Mouse (Mus musculus): Measurements from ENCODE around the gene Anxa11. TPM values are rescaled to one million over a fixed set of nuclear protein-coding genes. Genes with fewer than 3 reads are reported as not detected.

Gene Anxa11
- total and polyA plus RNA-seq, 3 experiments, result 7.6 to 40.5 TPM; not detected in 1

DNA sequence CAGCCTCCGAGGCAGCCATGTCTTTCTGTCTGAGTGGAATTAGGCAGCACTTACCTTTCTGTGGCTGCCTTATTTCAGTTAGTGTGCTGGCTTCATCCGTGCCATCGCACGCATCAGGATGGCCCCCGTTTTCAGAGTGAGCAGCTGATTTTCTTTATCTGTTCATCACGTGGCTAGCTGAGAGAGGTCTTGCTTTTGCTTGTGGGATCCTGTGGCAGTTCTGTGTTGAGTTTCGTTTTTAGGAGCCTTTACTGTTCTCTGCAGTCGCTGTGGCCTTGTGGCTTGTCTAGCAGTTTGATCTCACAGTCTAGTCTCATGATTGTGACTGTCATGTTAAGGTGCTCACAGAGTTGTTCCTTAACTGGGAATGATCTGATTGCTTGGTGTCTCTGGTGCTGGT lies 16.0 kb downstream of the Anxa11 start (continued):
- no peak for TF ChIP-seq ZC3H11A (IDR thresholded peaks at IDR 0.05; ENCODE audit: low read depth, low read length)

DNA sequence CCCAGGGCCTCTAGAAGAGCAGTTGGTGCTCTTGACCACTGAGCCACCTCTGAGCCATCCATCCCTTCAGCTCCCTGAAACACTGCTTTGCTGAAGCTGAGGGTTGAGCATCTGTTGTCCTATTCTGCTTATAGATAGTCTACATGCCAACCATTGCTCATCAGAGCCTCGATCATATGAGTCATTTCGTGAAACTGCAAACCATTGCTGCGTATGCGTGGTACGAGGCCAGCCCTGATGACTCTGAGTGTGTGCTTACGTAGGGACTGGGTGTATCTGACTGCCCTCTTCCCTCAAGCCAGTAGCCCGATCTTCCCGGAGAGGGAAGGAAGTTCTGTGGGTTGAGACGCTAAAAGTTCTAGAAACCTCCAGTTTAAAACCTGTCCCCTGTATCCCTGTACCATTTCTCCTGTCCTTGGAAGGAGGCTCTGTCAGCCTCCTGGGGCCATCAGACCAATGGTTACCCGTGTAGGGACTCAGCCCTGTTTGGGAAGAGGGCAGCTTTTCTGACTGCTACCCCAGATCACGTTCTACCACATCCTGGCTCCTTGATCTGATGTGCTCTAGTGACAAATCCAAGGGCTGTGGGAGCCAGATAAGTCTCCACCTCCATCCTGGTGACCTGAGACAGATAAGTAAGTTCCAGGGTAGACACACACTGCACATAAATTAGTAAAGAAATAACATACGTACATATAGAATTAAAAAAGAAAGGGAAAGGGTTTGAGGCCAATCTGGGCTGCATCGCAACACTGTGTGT lies 20.0 kb downstream of the Anxa11 start:
- Histone ChIP-seq H3K9ac (ENCODE audit: control insufficient read depth, low read depth, low read length, poor library complexity, severe bottlenecking) (peak overlapping the region; percentile 34), H3K4me3 (ENCODE audit: control insufficient read depth in 1 of 2, insufficient read depth in 1 of 2, low read depth in 2 of 2, low read length in 2 of 2) (peak overlapping the region; percentile 20 to 48; a peak in 3 of 4 replicates), H3K36me3 (ENCODE audit: control insufficient read depth in 1 of 2, insufficient read depth in 2 of 2, low read length in 2 of 2) (peaks cover 0 to 28% of the 10 kb centered on the region in 2 experiments; a peak in 2 of 4 replicates), H3K79me2 (ENCODE audit: control insufficient read depth, insufficient read depth, low read length, poor library complexity) (no peaks in the 10 kb centered on the region), H3K4me1 (ENCODE audit: control insufficient read depth in 1 of 2, insufficient read depth in 2 of 2, low read length in 2 of 2) (peaks cover 15 to 36% of the 10 kb centered on the region in 2 experiments), H3K27ac (ENCODE audit: control insufficient read depth, low read depth, low read length) (peak overlapping the region; percentile 78), H3K9me3 (replicated peaks; ENCODE audit: insufficient read depth, low read length) (no peaks in the 10 kb centered on the region), H3K27me3 (ENCODE audit: control insufficient read depth in 1 of 2, insufficient read depth in 2 of 2, low read length in 2 of 2) (no peaks in the 10 kb centered on the region)
- TF ChIP-seq E2F4 (IDR thresholded peaks at IDR 0.05; ENCODE audit: borderline replicate concordance, low read depth, low read length) (no peak), NRF1 (IDR thresholded peaks at IDR 0.05; ENCODE audit: insufficient read depth, low read depth, low read length, poor library complexity, severe bottlenecking) (peak; percentile 47; the same call in 1 of the 2 replicates), GATA1 (IDR thresholded peaks at IDR 0.05; ENCODE audit: low read depth, low read length) (peak; percentile 83), MAFK (IDR thresholded peaks at IDR 0.05; ENCODE audit: borderline replicate concordance, low read depth, low read length) (no peak), EP300 (IDR thresholded peaks at IDR 0.05; ENCODE audit: low read depth in 1 of 2, low read length in 2 of 2) (peak; percentile 69 to 84), MAX (IDR thresholded peaks at IDR 0.05; ENCODE audit: low read length) (0 out of 2 replicates have a peak, but pooled peaks have one; percentile 32), TBP (IDR thresholded peaks at IDR 0.05; ENCODE audit: low read depth, low read length) (no peak), UBTF (IDR thresholded peaks at IDR 0.05; ENCODE audit: borderline replicate concordance, insufficient read depth, low read depth, low read length) (no peak), ETS1 (IDR thresholded peaks at IDR 0.05; ENCODE audit: low read depth, low read length) (peak; percentile 46; the same call in 1 of the 2 replicates), TCF12 (IDR thresholded peaks at IDR 0.05; ENCODE audit: low read depth, low read length) (peak; percentile 83), ZNF384 (IDR thresholded peaks at IDR 0.05; ENCODE audit: low read depth, low read length) (no peak), MYC (IDR thresholded peaks at IDR 0.05; ENCODE audit: low read depth, low read length) (no peak), RAD21 (IDR thresholded peaks at IDR 0.05; ENCODE audit: low read depth, low read length) (no peak), ZMIZ1 (IDR thresholded peaks at IDR 0.05; ENCODE audit: low read depth, low read length) (no peak), USF1 (IDR thresholded peaks at IDR 0.05; ENCODE audit: low read depth, low read length) (no peak), GABPA (IDR thresholded peaks at IDR 0.05; ENCODE audit: low read depth, low read length) (no peak), POLR2AphosphoS2 (IDR thresholded peaks at IDR 0.05; ENCODE audit: low read length) (no peak), MXI1 (IDR thresholded peaks at IDR 0.05; ENCODE audit: low read depth, low read length) (peak; percentile 23; the same call in 1 of the 2 replicates), BHLHE40 (IDR thresholded peaks at IDR 0.05; ENCODE audit: borderline replicate concordance, low read depth, low read length) (peak; percentile 96), MYB (IDR thresholded peaks at IDR 0.05; ENCODE audit: low read depth, low read length) (no peak), SIN3A (IDR thresholded peaks at IDR 0.05; ENCODE audit: low read length) (peak; percentile 31; the same call in 1 of the 2 replicates), KAT2A (conservative IDR thresholded peaks at IDR 0.05; ENCODE audit: low read depth, low read length) (no peak), ZC3H11A (IDR thresholded peaks at IDR 0.05; ENCODE audit: low read depth, low read length) (no peak), POLR2AphosphoS5 (IDR thresholded peaks at IDR 0.05; ENCODE audit: borderline replicate concordance, low read depth, low read length) (no peak), MEF2A (IDR thresholded peaks at IDR 0.05; ENCODE audit: extremely low read depth, insufficient replicate concordance, low read depth, low read length, poor library complexity, severe bottlenecking) (no peak), NELFE (IDR thresholded peaks at IDR 0.05; ENCODE audit: low read depth, low read length) (no peak), MAZ (IDR thresholded peaks at IDR 0.05; ENCODE audit: low read depth, low read length) (no peak), HCFC1 (IDR thresholded peaks at IDR 0.05; ENCODE audit: low read depth, low read length) (no peak), TAL1 (IDR thresholded peaks at IDR 0.05; ENCODE audit: low read length) (peak; percentile 80), RCOR1 (IDR thresholded peaks at IDR 0.05; ENCODE audit: low read depth, low read length) (peak; percentile 44; the same call in 1 of the 2 replicates), JUND (IDR thresholded peaks at IDR 0.05; ENCODE audit: low read depth, low read length) (no peak), CHD2 (IDR thresholded peaks at IDR 0.05; ENCODE audit: low read length) (no peak)
- DNase-seq (ENCODE audit: low read depth, low spot score), result peak; percentile 83

Measured in MEL (cell line).